8 mouse cellular contexts compared by ENCODE assay signal in genomic region chr2:65022363-65023240, GRCm38 (mm10). TPM values are rescaled to one million over a fixed set of nuclear protein-coding genes. Genes with fewer than 3 reads are reported as not detected.
A peak's percentile ranks its signal among the peaks of the same experiment; 100 is the strongest.
DNase-seq lines count a peak whose midpoint lies in the region; ATAC-seq and TF ChIP-seq lines count a peak whose summit lies in the region.

No protein-coding gene starts in this region.

- H3K27me3 ChIP-seq in ES-Bruce4 (ENCODE audit: control insufficient read depth, insufficient read depth, low read length, poor library complexity, severe bottlenecking): peaks cover 2% of the 10 kb centered on the region; the same call in 1 of the 2 replicates
- no peaks in the 10 kb centered on the region for H3K27me3 ChIP-seq in forebrain, embryonic 14.5 days (replicated peaks; ENCODE audit: control insufficient read depth, insufficient read depth, low read length)
- no peaks in the 10 kb centered on the region for H3K27me3 ChIP-seq in heart, postnatal 0 days (ENCODE audit: control insufficient read depth, insufficient read depth, low read length)

- H3K4me3 ChIP-seq in ES-Bruce4 (ENCODE audit: low read depth, low read length): peak overlapping the region; percentile 80
- H3K4me3 ChIP-seq in forebrain, embryonic 14.5 days (ENCODE audit: low read depth, low read length): peak overlapping the region; percentile 67
- H3K4me3 ChIP-seq in heart, postnatal 0 days (ENCODE audit: low read depth, low read length): peak overlapping the region; percentile 66

- WGBS in forebrain, embryonic 14.5 days: under 1% methylated on average over 61 of the region's 71 CpGs
- under 1% methylated on average over 50 of the region's 71 CpGs for WGBS in heart, postnatal 0 days

- no peaks in the 10 kb centered on the region for H3K36me3 ChIP-seq in ES-Bruce4 (ENCODE audit: control insufficient read depth, insufficient read depth, low read length, poor library complexity, severe bottlenecking)
- H3K36me3 ChIP-seq in forebrain, embryonic 14.5 days (ENCODE audit: control insufficient read depth, insufficient read depth, low read length): no peaks in the 10 kb centered on the region
- no peaks in the 10 kb centered on the region for H3K36me3 ChIP-seq in heart, postnatal 0 days (replicated peaks; ENCODE audit: control insufficient read depth, insufficient read depth, low read length)

- H3K27ac ChIP-seq in ES-Bruce4 (ENCODE audit: insufficient read depth, low read length): no peak overlapping the region
- H3K27ac ChIP-seq in forebrain, embryonic 14.5 days (ENCODE audit: low read depth, low read length): peak overlapping the region; percentile 5; the same call in 1 of the 2 replicates
- H3K27ac ChIP-seq in heart, postnatal 0 days (ENCODE audit: low read depth): peak overlapping the region; percentile 79

- peak; percentile 24 for TF ChIP-seq CTCF in ES-Bruce4 (IDR thresholded peaks at IDR 0.05; ENCODE audit: low read depth, low read length)
- TF ChIP-seq CTCF in heart, postnatal 0 days (IDR thresholded peaks at IDR 0.05; ENCODE audit: low read depth): peak; percentile 48

- H3K9me3 ChIP-seq in ES-Bruce4 (replicated peaks; ENCODE audit: control insufficient read depth, insufficient read depth, low read length, poor library complexity, severe bottlenecking): no peaks in the 10 kb centered on the region
- H3K9me3 ChIP-seq in forebrain, embryonic 14.5 days (replicated peaks; ENCODE audit: control insufficient read depth, low read length): no peaks in the 10 kb centered on the region
- no peaks in the 10 kb centered on the region for H3K9me3 ChIP-seq in heart, postnatal 0 days (replicated peaks; ENCODE audit: control insufficient read depth, low read length)

- TF ChIP-seq EP300 in ES-Bruce4 (IDR thresholded peaks at IDR 0.05; ENCODE audit: insufficient read depth, low read depth, low read length): no peak
- peak; percentile 67 for TF ChIP-seq EP300 in heart, postnatal 0 days (IDR thresholded peaks at IDR 0.05; ENCODE audit: low read depth)

- peak; percentile 66 for DNase-seq in forebrain, embryonic 14.5 days (ENCODE audit: low spot score)
- peak; percentile 87 for DNase-seq in heart, postnatal 0 days (ENCODE audit: low spot score)
- peak; percentile 74 to 84 for DNase-seq in kidney, postnatal 36 days
- peak; percentile 87 to 91 for DNase-seq in lung, adult 18-20 months
- DNase-seq in ovary, adult 18-20 months (ENCODE audit: low spot score): peak; percentile 62
- DNase-seq in thymus, postnatal 14 days: peak; percentile 64

- H3K4me1 ChIP-seq in ES-Bruce4 (ENCODE audit: control insufficient read depth, insufficient read depth, low read length): no peaks in the 10 kb centered on the region
- H3K4me1 ChIP-seq in forebrain, embryonic 14.5 days (ENCODE audit: control insufficient read depth, insufficient read depth, low read length): no peaks in the 10 kb centered on the region
- peaks cover 4% of the 10 kb centered on the region; the same call in 1 of the 2 replicates for H3K4me1 ChIP-seq in heart, postnatal 0 days (ENCODE audit: control insufficient read depth, insufficient read depth)

- H3K4me2 ChIP-seq in forebrain, embryonic 14.5 days (ENCODE audit: low read length): peak overlapping the region; percentile 99
- H3K4me2 ChIP-seq in heart, postnatal 0 days (ENCODE audit: low read depth, low read length): peak overlapping the region; percentile 70

- peak overlapping the region; percentile 36 for H3K9ac ChIP-seq in ES-Bruce4 (ENCODE audit: low read depth, poor library complexity, severe bottlenecking)
- peak overlapping the region; percentile 80 for H3K9ac ChIP-seq in forebrain, embryonic 14.5 days (ENCODE audit: low read length)
- H3K9ac ChIP-seq in heart, postnatal 0 days (replicated peaks; ENCODE audit: low read depth, low read length): peak overlapping the region; percentile 61

- TF ChIP-seq POLR2A in ES-Bruce4 (IDR thresholded peaks at IDR 0.05; ENCODE audit: insufficient read depth, low read length): no peak

- peak; percentile 59 for ATAC-seq in cerebellum, adult (ENCODE audit: insufficient number of reproducible peaks, low FRiP score, low TSS enrichment)
- peak; percentile 90 for ATAC-seq in forebrain, embryonic 14.5 days
- ATAC-seq in heart, postnatal 0 days (ENCODE audit: insufficient read depth, low read depth): peak; percentile 95

RNA-seq across cellular contexts. Expression of gene Grb14, which starts 2.2 kb away (rescaled TPM):
- polyA plus RNA-seq in ES-Bruce4 (2011; ENCODE audit: insufficient read depth, insufficient read length, low read depth, missing spikeins): 3.2 and 3.4 TPM in 2 replicates
- 17.7 and 25.3 TPM in 2 replicates for polyA plus RNA-seq in forebrain, embryonic 14.5 days (2014; fragmentation: Nextera tagmentation; extraction: Ambion mirVana)
- total RNA-seq in heart, postnatal 0 days (2014; rRNA removed; ENCODE audit: low replicate concordance): 64.9 and 102 TPM in 2 replicates
- polyA plus RNA-seq in heart, postnatal 0 days (2015; fragmentation: Nextera tagmentation; extraction: Ambion mirVana): 166 and 168 TPM in 2 replicates
